Mouse (Mus musculus): Measurements from ENCODE around the gene Rad18. TPM values are rescaled to one million over a fixed set of nuclear protein-coding genes. Genes with fewer than 3 reads are reported as not detected.

Rad18 gene
- total RNA-seq, 1 experiment, result 24.3 TPM

DNA sequence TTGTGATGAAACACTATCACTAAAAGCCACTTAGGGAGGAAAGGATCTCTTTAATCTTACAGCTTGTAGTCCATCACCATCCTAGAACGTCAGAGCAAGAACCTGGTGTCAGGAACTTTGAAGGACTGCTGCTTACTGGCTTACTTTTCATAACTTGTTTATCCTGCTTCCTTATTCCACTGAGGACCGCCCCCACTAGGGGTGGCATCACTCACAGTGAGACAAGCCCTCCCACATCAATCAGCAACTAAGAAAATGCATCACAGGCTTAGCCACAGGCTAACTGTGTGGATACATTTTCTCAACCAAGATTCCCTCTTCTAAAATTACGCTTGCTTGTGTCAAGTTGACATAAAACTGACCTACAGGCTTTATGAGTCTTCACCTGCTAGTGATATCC lies 121.9 kb downstream of the Rad18 start:
- in situ Hi-C loops (cut with MboI; ENCODE audit: low sequenced_read_pairs in 2 of 2, unreplicated experiment in 2 of 2), result no loop called here

GRCm38 (mm10) chr6:112570413-112570812 lies 126.1 kb downstream of the Rad18 start:
- no peak for TF ChIP-seq ZNF384 (IDR thresholded peaks at IDR 0.05; ENCODE audit: low read depth, low read length)
- Histone ChIP-seq H3K36me3 (ENCODE audit: control insufficient read depth, insufficient read depth, low read length, poor library complexity, severe bottlenecking) (no peaks in the 10 kb centered on the region), H3K27ac (ENCODE audit: insufficient read depth, low read depth, low read length, poor library complexity, severe bottlenecking) (no peak overlapping the region), H3K9ac (ENCODE audit: insufficient read depth, low read depth, low read length, poor library complexity, severe bottlenecking) (no peak overlapping the region), H3K4me3 (ENCODE audit: insufficient read depth in 1 of 2, low read depth in 1 of 2, low read length in 2 of 2, poor library complexity in 1 of 2, severe bottlenecking in 1 of 2) (no peak overlapping the region), H3K9me3 (ENCODE audit: control insufficient read depth, insufficient read depth, low read depth, low read length) (no peaks in the 10 kb centered on the region), H3K4me1 (ENCODE audit: control insufficient read depth in 2 of 2, insufficient read depth in 2 of 2, low read length in 2 of 2, poor library complexity in 1 of 2) (no peaks in the 10 kb centered on the region)
- in situ Hi-C loops (cut with MboI; ENCODE audit: low sequenced_read_pairs in 2 of 2, unreplicated experiment in 2 of 2), result no loop called here
- no peak for DNase-seq (ENCODE audit: low read depth, low spot score)

More for the DNA sequence above, 121.9 kb downstream of the Rad18 start:
- no peaks in the 10 kb centered on the region for H3K4me1 ChIP-seq (ENCODE audit: control insufficient read depth in 2 of 2, insufficient read depth in 2 of 2, low read length in 2 of 2, poor library complexity in 1 of 2)
- H3K4me3 ChIP-seq (ENCODE audit: insufficient read depth in 1 of 2, low read depth in 1 of 2, low read length in 2 of 2, poor library complexity in 1 of 2, severe bottlenecking in 1 of 2), result no peak overlapping the region
- no peak overlapping the region for H3K27ac ChIP-seq (ENCODE audit: insufficient read depth, low read depth, low read length, poor library complexity, severe bottlenecking)
- TF ChIP-seq HCFC1 (IDR thresholded peaks at IDR 0.05; ENCODE audit: borderline replicate concordance, insufficient read depth, low read length), result no peak
- no peak for TF ChIP-seq ZNF384 (IDR thresholded peaks at IDR 0.05; ENCODE audit: low read depth, low read length)
- no peak for TF ChIP-seq MAFK (IDR thresholded peaks at IDR 0.05; ENCODE audit: insufficient read depth, low read depth, low read length)
- TF ChIP-seq ZC3H11A (IDR thresholded peaks at IDR 0.05; ENCODE audit: borderline replicate concordance, low read depth, low read length), result no peak
- DNase-seq (ENCODE audit: low read depth, low spot score), result no peak
- no peak overlapping the region for H3K9ac ChIP-seq (ENCODE audit: insufficient read depth, low read depth, low read length, poor library complexity, severe bottlenecking)
- no peaks in the 10 kb centered on the region for H3K9me3 ChIP-seq (ENCODE audit: control insufficient read depth, insufficient read depth, low read depth, low read length)
- H3K36me3 ChIP-seq (ENCODE audit: control insufficient read depth, insufficient read depth, low read length, poor library complexity, severe bottlenecking), result no peaks in the 10 kb centered on the region

Other genes with a start within 250 kb of the Rad18 start
- gene Cav3, start 237.2 kb downstream of the Rad18 start, total RNA-seq (2012; rRNA removed), result not detected in 2 replicates
- gene Oxtr, start 206.7 kb downstream of the Rad18 start, total RNA-seq (2012; rRNA removed), result 0.04 and 0.11 TPM in 2 replicates

Data from ES-E14 (cell line).